ENCODE assay signal across 8 mouse cellular contexts in genomic region chr1:92474066-92474578, GRCm38 (mm10). TPM values are rescaled to one million over a fixed set of nuclear protein-coding genes. Genes with fewer than 3 reads are reported as not detected.
DNase-seq lines count a peak whose midpoint lies in the region; ATAC-seq and TF ChIP-seq lines count a peak whose summit lies in the region.

No protein-coding gene starts in this region.

- no peak for DNase-seq in cerebellum, adult 2 months
- no peak for DNase-seq in cerebellum, postnatal 25 days
- DNase-seq in testis, postnatal 14 days (ENCODE audit: low spot score), result no peak
- DNase-seq in limb, embryonic 14.5 days (ENCODE audit: low spot score), result peak; percentile 3
- DNase-seq in Muller cell, postnatal 12 days (ENCODE audit: inconsistent ontology term), result no peak

- 3% methylated on average over 10 of the region's 10 CpGs for WGBS in cerebellum, adult 2 months
- WGBS in limb, embryonic 14.5 days, result 2% methylated on average over 10 of the region's 10 CpGs
- WGBS in small intestine, adult 2 months, result under 1% methylated on average over 10 of the region's 10 CpGs

- H3K9me3 ChIP-seq in limb, embryonic 14.5 days (ENCODE audit: control insufficient read depth, low read length), result no peaks in the 10 kb centered on the region

- no peak for TF ChIP-seq CTCF in cerebellum, adult 2 months (IDR thresholded peaks at IDR 0.05; ENCODE audit: borderline replicate concordance, insufficient read depth, low read depth, low read length)
- no peak for TF ChIP-seq CTCF in testis, adult 2 months (IDR thresholded peaks at IDR 0.05; ENCODE audit: control insufficient read depth, insufficient read depth, insufficient replicate concordance, low read depth, low read length)
- TF ChIP-seq CTCF in small intestine, adult 2 months (IDR thresholded peaks at IDR 0.05; ENCODE audit: extremely low read depth, insufficient read length, insufficient replicate concordance, low read depth, low read length), result no peak

- peak overlapping the region; percentile 84 for H3K4me3 ChIP-seq in cerebellum, adult 2 months (replicated peaks; ENCODE audit: insufficient read depth, low read depth, low read length)
- peak overlapping the region; percentile 70 for H3K4me3 ChIP-seq in testis, adult 2 months (ENCODE audit: control insufficient read depth, low read depth, low read length)
- peak overlapping the region; percentile 72 for H3K4me3 ChIP-seq in limb, embryonic 14.5 days (replicated peaks; ENCODE audit: low read length)
- peak overlapping the region; percentile 81 for H3K4me3 ChIP-seq in small intestine, adult 2 months (ENCODE audit: low read depth, low read length)

- TF ChIP-seq POLR2A in cerebellum, adult 2 months (IDR thresholded peaks at IDR 0.05; ENCODE audit: borderline replicate concordance, insufficient read depth, low read length), result no peak
- TF ChIP-seq POLR2A in testis, adult 2 months (IDR thresholded peaks at IDR 0.05; ENCODE audit: control insufficient read depth, low read depth, low read length), result no peak
- no peak for TF ChIP-seq POLR2A in limb, embryonic 14.5 days (IDR thresholded peaks at IDR 0.05; ENCODE audit: borderline replicate concordance, extremely low read depth, insufficient read depth, insufficient read length)
- TF ChIP-seq POLR2A in small intestine, adult 2 months (IDR thresholded peaks at IDR 0.05; ENCODE audit: low read depth, low read length), result no peak

- H3K36me3 ChIP-seq in testis, adult 2 months (ENCODE audit: control insufficient read depth, insufficient read depth, low read length), result no peaks in the 10 kb centered on the region
- peaks cover 18% of the 10 kb centered on the region for H3K36me3 ChIP-seq in limb, embryonic 14.5 days (ENCODE audit: control insufficient read depth, insufficient read depth, low read length)
- peaks cover 15% of the 10 kb centered on the region for H3K36me3 ChIP-seq in small intestine, adult 2 months (ENCODE audit: control insufficient read depth, insufficient read depth, low read length)

- peak overlapping the region; percentile 93 for H3K4me2 ChIP-seq in limb, embryonic 14.5 days (replicated peaks; ENCODE audit: low read depth, low read length, severe bottlenecking)

- peak overlapping the region; percentile 62 for H3K27ac ChIP-seq in cerebellum, adult 2 months (ENCODE audit: insufficient read depth, low read length)
- peak overlapping the region; percentile 33; the same call in 1 of the 2 replicates for H3K27ac ChIP-seq in testis, adult 2 months (ENCODE audit: control insufficient read depth, insufficient read depth, low read depth, low read length)
- H3K27ac ChIP-seq in limb, embryonic 14.5 days (replicated peaks; ENCODE audit: low read depth, low read length), result peak overlapping the region; percentile 74
- H3K27ac ChIP-seq in small intestine, adult 2 months (ENCODE audit: insufficient read depth, low read depth, low read length), result peak overlapping the region; percentile 51

- peak overlapping the region; percentile 96 for H3K9ac ChIP-seq in limb, embryonic 14.5 days (ENCODE audit: low read depth, low read length, severe bottlenecking)

- H3K4me1 ChIP-seq in cerebellum, adult 2 months (ENCODE audit: control insufficient read depth, insufficient read depth, low read length), result no peaks in the 10 kb centered on the region
- H3K4me1 ChIP-seq in testis, adult 2 months (ENCODE audit: control insufficient read depth, insufficient read depth, low read length), result peaks cover 7% of the 10 kb centered on the region
- peaks cover 7% of the 10 kb centered on the region for H3K4me1 ChIP-seq in limb, embryonic 14.5 days (ENCODE audit: control insufficient read depth, insufficient read depth, low read length)
- peaks cover 5% of the 10 kb centered on the region; the same call in 1 of the 2 replicates for H3K4me1 ChIP-seq in small intestine, adult 2 months (ENCODE audit: control insufficient read depth, insufficient read depth, insufficient read length, low read length)

- ATAC-seq in limb, embryonic 14.5 days (ENCODE audit: low FRiP score, low read depth), result no peak; the same call in none of the 2 replicates
- ATAC-seq in cerebellum, adult (ENCODE audit: insufficient number of reproducible peaks, low FRiP score, low TSS enrichment), result no peak; the same call in none of the 2 replicates

- no peaks in the 10 kb centered on the region for H3K27me3 ChIP-seq in cerebellum, adult 2 months (ENCODE audit: control insufficient read depth, insufficient read depth, low read length)
- no peaks in the 10 kb centered on the region for H3K27me3 ChIP-seq in testis, adult 2 months (ENCODE audit: control insufficient read depth, insufficient read depth, low read length)
- H3K27me3 ChIP-seq in limb, embryonic 14.5 days (ENCODE audit: control insufficient read depth, insufficient read depth, low read length), result no peaks in the 10 kb centered on the region
- no peaks in the 10 kb centered on the region for H3K27me3 ChIP-seq in small intestine, adult 2 months (ENCODE audit: control insufficient read depth, insufficient read depth, low read length)

RNA-seq across cellular contexts. Expression of gene Ndufa10, which starts 0.5 kb away (rescaled TPM):
- polyA plus RNA-seq in cerebellum, adult 2 months (2012; rRNA removed), result 226 and 229 TPM in 2 replicates
- 30.1 and 33.5 TPM in 2 replicates for polyA plus RNA-seq in testis, adult 2 months (2012; rRNA removed)
- polyA plus RNA-seq in limb, embryonic 14.5 days (2012; rRNA removed), result 99.4 and 110 TPM in 2 replicates
- polyA plus RNA-seq in limb, embryonic 14.5 days (2014; fragmentation: Nextera tagmentation; extraction: Ambion mirVana), result 270 and 271 TPM in 2 replicates
- 67.2 and 104 TPM in 2 replicates for polyA plus RNA-seq in small intestine, adult 2 months (2012; rRNA removed)

RNA-seq across cellular contexts. Expression of gene Olfr1416, which starts 10.8 kb away (rescaled TPM):
- polyA plus RNA-seq in cerebellum, adult 2 months (2012; rRNA removed), result not detected in 2 replicates
- polyA plus RNA-seq in testis, adult 2 months (2012; rRNA removed), result not detected in 2 replicates
- polyA plus RNA-seq in limb, embryonic 14.5 days (2012; rRNA removed), result not detected in 2 replicates
- polyA plus RNA-seq in limb, embryonic 14.5 days (2014; fragmentation: Nextera tagmentation; extraction: Ambion mirVana), result not detected in 2 replicates
- polyA plus RNA-seq in small intestine, adult 2 months (2012; rRNA removed), result not detected in 2 replicates

RNA-seq across cellular contexts. Expression of gene Olfr1415, which starts 21.8 kb away (rescaled TPM):
- polyA plus RNA-seq in cerebellum, adult 2 months (2012; rRNA removed), result not detected in 2 replicates
- not detected in 2 replicates for polyA plus RNA-seq in testis, adult 2 months (2012; rRNA removed)
- polyA plus RNA-seq in limb, embryonic 14.5 days (2012; rRNA removed), result not detected in 2 replicates
- not detected in 2 replicates for polyA plus RNA-seq in limb, embryonic 14.5 days (2014; fragmentation: Nextera tagmentation; extraction: Ambion mirVana)
- polyA plus RNA-seq in small intestine, adult 2 months (2012; rRNA removed), result not detected in 2 replicates

RNA-seq across cellular contexts. Expression of gene Olfr1414, which starts 44.3 kb away (rescaled TPM):
- not detected in 2 replicates for polyA plus RNA-seq in cerebellum, adult 2 months (2012; rRNA removed)
- polyA plus RNA-seq in testis, adult 2 months (2012; rRNA removed), result not detected in 2 replicates
- polyA plus RNA-seq in limb, embryonic 14.5 days (2012; rRNA removed), result not detected in 2 replicates
- polyA plus RNA-seq in limb, embryonic 14.5 days (2014; fragmentation: Nextera tagmentation; extraction: Ambion mirVana), result not detected in 2 replicates
- polyA plus RNA-seq in small intestine, adult 2 months (2012; rRNA removed), result not detected in 2 replicates
